Mouse (Mus musculus): ENCODE measurements around the gene Aen.

DNA sequence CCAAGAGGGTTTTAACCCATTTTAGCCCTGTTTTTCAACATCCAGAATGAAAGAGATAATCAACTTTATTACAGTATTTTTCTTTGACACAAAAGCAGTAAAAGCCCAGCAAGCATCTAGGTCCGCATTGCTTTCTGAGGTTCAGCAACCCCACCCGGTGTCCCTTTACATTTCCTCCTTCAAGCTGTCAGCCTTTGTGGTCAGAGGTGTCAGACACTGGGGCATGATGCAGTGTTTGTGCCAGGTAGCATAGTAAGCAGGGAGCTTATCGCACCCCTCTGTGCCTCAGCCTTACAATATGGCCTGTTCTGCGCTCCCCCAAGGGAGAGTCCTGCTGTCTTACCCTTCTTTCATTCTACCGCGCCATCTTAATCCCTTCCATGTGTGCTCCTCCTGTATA lies 13.4 kb downstream of the Aen start:
- TF ChIP-seq CTCF (IDR thresholded peaks at IDR 0.05; ENCODE audit: borderline replicate concordance, insufficient read depth, low read length) (no peak), POLR2A (IDR thresholded peaks at IDR 0.05; ENCODE audit: low read depth, low read length) (no peak)
